Mouse (Mus musculus) lung, postnatal 14 days (tissue): ENCODE measurements around the gene Fam81a.
A peak's percentile ranks its signal among the peaks of the same experiment; 100 is the strongest.

ENCODE experiments used
- DNase-seq: peaks from one replicate; pipeline ENCODE4 v3.0.0; 2021

The Fam81a gene

GRCm38 (mm10) chr9:70142460-70142859 is at the start of gene Fam81a:
TSS of gene Fam81a (minus strand) at chr9:70142560.
- no peak for DNase-seq

GRCm38 (mm10) chr9:70182639-70183038 is 40.3 kb upstream of the Fam81a start:
- DNase-seq, result no peak

GRCm38 (mm10) chr9:70181719-70182118 is 39.4 kb upstream of the Fam81a start:
- DNase-seq, result no peak

- DNase-seq, result no peak
Measured at GRCm38 (mm10) chr9:70176291-70176690, 33.9 kb upstream of the Fam81a start.

- no peak for DNase-seq
Measured at GRCm38 (mm10) chr9:70174896-70175295, 32.5 kb upstream of the Fam81a start.

GRCm38 (mm10) chr9:70174291-70174848 is 32.0 kb upstream of the Fam81a start:
- no peak for DNase-seq

- DNase-seq, result no peak
Measured at GRCm38 (mm10) chr9:70168973-70169372, 26.6 kb upstream of the Fam81a start.

GRCm38 (mm10) chr9:70160071-70160470 is 17.7 kb upstream of the Fam81a start:
- no peak for DNase-seq

GRCm38 (mm10) chr9:70147618-70148017 is 5.3 kb upstream of the Fam81a start:
- no peak for DNase-seq

- no peak for DNase-seq
Measured at GRCm38 (mm10) chr9:70145426-70145825, 3.1 kb upstream of the Fam81a start.

- no peak for DNase-seq
Measured at GRCm38 (mm10) chr9:70143326-70143725, 966 bp upstream of the Fam81a start.

- no peak for DNase-seq
Measured at GRCm38 (mm10) chr9:70141885-70142326, 454 bp downstream of the Fam81a start.

- peak; percentile 72 for DNase-seq
Measured at GRCm38 (mm10) chr9:70140871-70141796, 1.2 kb downstream of the Fam81a start.

GRCm38 (mm10) chr9:70140340-70140739 is 2.0 kb downstream of the Fam81a start:
- no peak for DNase-seq

- DNase-seq, result no peak
Measured at GRCm38 (mm10) chr9:70139331-70139885, 3.0 kb downstream of the Fam81a start.

- DNase-seq, result no peak
Measured at GRCm38 (mm10) chr9:70138511-70138910, 3.8 kb downstream of the Fam81a start.

- no peak for DNase-seq
Measured at GRCm38 (mm10) chr9:70137991-70138390, 4.4 kb downstream of the Fam81a start.

GRCm38 (mm10) chr9:70135186-70135585 is 7.2 kb downstream of the Fam81a start:
- no peak for DNase-seq

GRCm38 (mm10) chr9:70134716-70135115 is 7.6 kb downstream of the Fam81a start:
- no peak for DNase-seq

GRCm38 (mm10) chr9:70134215-70134614 is 8.1 kb downstream of the Fam81a start:
- no peak for DNase-seq

- DNase-seq, result no peak
Measured at GRCm38 (mm10) chr9:70130786-70131185, 11.6 kb downstream of the Fam81a start.

- DNase-seq, result no peak
Measured at GRCm38 (mm10) chr9:70111869-70112286, 30.5 kb downstream of the Fam81a start.

GRCm38 (mm10) chr9:70110871-70111270 is 31.5 kb downstream of the Fam81a start:
- no peak for DNase-seq

- DNase-seq, result peak; percentile 89
Measured at GRCm38 (mm10) chr9:70109279-70109678, 33.1 kb downstream of the Fam81a start.
